Mouse (Mus musculus): ENCODE data around the gene Shkbp1. TPM values are rescaled to one million over a fixed set of nuclear protein-coding genes. Genes with fewer than 3 reads are reported as not detected.
A peak's percentile ranks its signal among the peaks of the same experiment; 100 is the strongest.

Shkbp1 gene
- total and polyA plus RNA-seq, 3 experiments, result 24.2 to 77.0 TPM; not detected in 1

- Histone ChIP-seq H3K4me1 (ENCODE audit: control insufficient read depth in 1 of 2, insufficient read depth in 2 of 2, low read length in 2 of 2) (peaks cover 2 to 13% of the 10 kb centered on the region in 2 experiments), H3K36me3 (ENCODE audit: control insufficient read depth in 1 of 2, insufficient read depth in 2 of 2, low read length in 2 of 2) (peaks cover 0 to 11% of the 10 kb centered on the region in 2 experiments; a peak in 2 of 4 replicates), H3K9me3 (replicated peaks; ENCODE audit: insufficient read depth, low read length) (no peaks in the 10 kb centered on the region), H3K9ac (ENCODE audit: control insufficient read depth, low read depth, low read length, poor library complexity, severe bottlenecking) (no peak overlapping the region), H3K4me3 (ENCODE audit: control insufficient read depth in 1 of 2, insufficient read depth in 1 of 2, low read depth in 2 of 2, low read length in 2 of 2) (no peak overlapping the region), H3K27ac (ENCODE audit: control insufficient read depth, low read depth, low read length) (no peak overlapping the region), H3K27me3 (ENCODE audit: control insufficient read depth in 1 of 2, insufficient read depth in 2 of 2, low read length in 2 of 2) (no peaks in the 10 kb centered on the region), H3K79me2 (ENCODE audit: control insufficient read depth, insufficient read depth, low read length, poor library complexity) (peaks cover 3% of the 10 kb centered on the region; the same call in 1 of the 2 replicates)
- TF ChIP-seq TAL1 (IDR thresholded peaks at IDR 0.05; ENCODE audit: low read length) (no peak), RCOR1 (IDR thresholded peaks at IDR 0.05; ENCODE audit: low read depth, low read length) (no peak), ZMIZ1 (IDR thresholded peaks at IDR 0.05; ENCODE audit: low read depth, low read length) (no peak), MYB (IDR thresholded peaks at IDR 0.05; ENCODE audit: low read depth, low read length) (no peak), UBTF (IDR thresholded peaks at IDR 0.05; ENCODE audit: borderline replicate concordance, insufficient read depth, low read depth, low read length) (no peak), MAFK (IDR thresholded peaks at IDR 0.05; ENCODE audit: borderline replicate concordance, low read depth, low read length) (no peak), MAZ (IDR thresholded peaks at IDR 0.05; ENCODE audit: low read depth, low read length) (no peak), MEF2A (IDR thresholded peaks at IDR 0.05; ENCODE audit: extremely low read depth, insufficient replicate concordance, low read depth, low read length, poor library complexity, severe bottlenecking) (no peak), CTCF (IDR thresholded peaks at IDR 0.05 in 2 of 3, conservative IDR thresholded peaks at IDR 0.05 in 1 of 3; ENCODE audit: control insufficient read depth in 1 of 3, insufficient read depth in 1 of 3, low read depth in 2 of 3, low read length in 3 of 3, poor library complexity in 1 of 3, severe bottlenecking in 1 of 3) (no peak), GATA1 (IDR thresholded peaks at IDR 0.05; ENCODE audit: low read depth, low read length) (no peak), NRF1 (IDR thresholded peaks at IDR 0.05; ENCODE audit: insufficient read depth, low read depth, low read length, poor library complexity, severe bottlenecking) (no peak), POLR2AphosphoS2 (IDR thresholded peaks at IDR 0.05; ENCODE audit: low read length) (no peak), CHD2 (IDR thresholded peaks at IDR 0.05; ENCODE audit: low read length) (no peak), HCFC1 (IDR thresholded peaks at IDR 0.05; ENCODE audit: low read depth, low read length) (no peak), TCF12 (IDR thresholded peaks at IDR 0.05; ENCODE audit: low read depth, low read length) (no peak)
- no peak for DNase-seq (ENCODE audit: low read depth, low spot score)
These were observed 4.0 kb upstream of the Shkbp1 start for GRCm38 (mm10) chr7:27359706-27360358.

DNA sequence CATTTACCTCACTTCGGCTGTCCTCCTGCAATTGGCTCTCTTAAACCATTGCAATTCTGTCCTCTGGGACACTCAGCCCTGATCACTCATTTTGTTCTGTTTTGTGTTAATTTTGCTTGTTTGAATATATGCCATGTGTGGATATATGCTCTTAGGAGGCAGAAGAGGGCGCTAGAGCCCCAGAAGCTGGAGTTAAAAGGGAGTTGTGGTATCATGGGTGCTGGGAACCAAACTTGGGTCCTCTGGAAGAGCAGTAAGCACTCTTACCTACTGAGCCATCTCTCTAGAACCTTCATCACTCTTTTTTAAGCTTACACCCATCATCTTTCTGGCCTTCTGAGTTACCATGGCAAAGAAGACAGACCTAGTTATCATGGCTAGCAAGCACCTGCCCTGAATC is 3.3 kb upstream of the Shkbp1 start:
- Histone ChIP-seq H3K4me3 (ENCODE audit: control insufficient read depth in 1 of 2, insufficient read depth in 1 of 2, low read depth in 2 of 2, low read length in 2 of 2) (no peak overlapping the region), H3K9ac (ENCODE audit: control insufficient read depth, low read depth, low read length, poor library complexity, severe bottlenecking) (no peak overlapping the region)

More for the DNA sequence above, 3.3 kb upstream of the Shkbp1 start:
- Histone ChIP-seq H3K27me3 (ENCODE audit: control insufficient read depth in 1 of 2, insufficient read depth in 2 of 2, low read length in 2 of 2) (no peaks in the 10 kb centered on the region), H3K27ac (ENCODE audit: control insufficient read depth, low read depth, low read length) (no peak overlapping the region), H3K36me3 (ENCODE audit: control insufficient read depth in 1 of 2, insufficient read depth in 2 of 2, low read length in 2 of 2) (peaks cover 0 to 17% of the 10 kb centered on the region in 2 experiments; a peak in 2 of 4 replicates), H3K79me2 (ENCODE audit: control insufficient read depth, insufficient read depth, low read length, poor library complexity) (peaks cover 3% of the 10 kb centered on the region; the same call in 1 of the 2 replicates), H3K4me1 (ENCODE audit: control insufficient read depth in 1 of 2, insufficient read depth in 2 of 2, low read length in 2 of 2) (peaks cover 4 to 17% of the 10 kb centered on the region in 2 experiments), H3K9me3 (replicated peaks; ENCODE audit: insufficient read depth, low read length) (no peaks in the 10 kb centered on the region)
- peak; percentile 15 for TF ChIP-seq RAD21 (IDR thresholded peaks at IDR 0.05; ENCODE audit: low read depth, low read length)
- TF ChIP-seq NELFE (IDR thresholded peaks at IDR 0.05; ENCODE audit: low read depth, low read length), result no peak
- peak in 2 of 3 experiments; percentile 17 to 22; a peak in 3 of 6 replicates for TF ChIP-seq CTCF (IDR thresholded peaks at IDR 0.05 in 2 of 3, conservative IDR thresholded peaks at IDR 0.05 in 1 of 3; ENCODE audit: control insufficient read depth in 1 of 3, insufficient read depth in 1 of 3, low read depth in 2 of 3, low read length in 3 of 3, poor library complexity in 1 of 3, severe bottlenecking in 1 of 3)
- TF ChIP-seq RCOR1 (IDR thresholded peaks at IDR 0.05; ENCODE audit: low read depth, low read length), result no peak
- DNase-seq (ENCODE audit: low read depth, low spot score), result no peak

Measured in MEL (cell line).